Mouse (Mus musculus) neural tube, embryonic 13.5 days (tissue): ENCODE measurements around the gene Ccnd3. TPM values are rescaled to one million over a fixed set of nuclear protein-coding genes. Genes with fewer than 3 reads are reported as not detected.

ENCODE experiments used
- ATAC-seq: fragments of 200-750 bp; cut with Nextera tagmentation; 2 replicates; pipeline ENCODE4 v1.8.0; 2017; ENCODE audit warnings: low read depth, mild to moderate bottlenecking, moderate TSS enrichment, moderate library complexity
- H3K27ac ChIP-seq: fragments of 300-500 bp; sonication (generic); replicated peaks from 2 replicates; pipeline ENCODE4 v1.5.1; 2015; ENCODE audit warnings: moderate library complexity, mild to moderate bottlenecking, inconsistent platforms
- H3K27me3 ChIP-seq: fragments of 300-500 bp; sonication (generic); 2 replicates; pipeline ENCODE4 v1.6.1; 2015; ENCODE audit warnings: mild to moderate bottlenecking, inconsistent platforms
- H3K36me3 ChIP-seq: fragments of 300-500 bp; sonication (generic); 2 replicates; pipeline ENCODE4 v1.6.1; 2015; ENCODE audit warnings: mild to moderate bottlenecking, inconsistent platforms
- H3K4me1 ChIP-seq: fragments of 300-500 bp; sonication (generic); replicated peaks from 2 replicates; pipeline ENCODE4 v1.6.1; 2015; ENCODE audit warnings: inconsistent platforms
- H3K4me2 ChIP-seq: fragments of 300-500 bp; sonication (generic); 2 replicates; pipeline ENCODE4 v1.6.1; 2015; ENCODE audit warnings: inconsistent platforms, mild to moderate bottlenecking, moderate library complexity
- H3K4me3 ChIP-seq: fragments of 300-500 bp; sonication (generic); 2 replicates; pipeline ENCODE4 v1.5.1; 2015; ENCODE audit warnings: mild to moderate bottlenecking, inconsistent platforms
- H3K9ac ChIP-seq: fragments of 300-500 bp; sonication (generic); 2 replicates; pipeline ENCODE4 v1.6.1; 2015; ENCODE audit warnings: moderate library complexity, mild to moderate bottlenecking, inconsistent platforms
- H3K9me3 ChIP-seq: fragments of 300-500 bp; sonication (generic); 2 replicates; pipeline ENCODE4 v1.6.1; 2016; ENCODE audit warnings: inconsistent platforms
- WGBS: fragments of 180-500 bp; shearing (Covaris S2); methylation state at CpG from one replicate; pipeline ENCODE4 v1.1.7; 2015; 5-methylcytosine and 5-hydroxymethylcytosine counted together
- polyA plus RNA-seq: library from polyadenylated mRNA; unstranded; fragments of >200 nt; fragmentation: Nextera tagmentation; extraction: Ambion mirVana; gene quantifications from 2 replicates; pipeline ENCODE4 v1.2.1, GENCODE M21; 2015

Ccnd3 gene
- polyA plus RNA-seq, 1 experiment from 2014 or later, result 78.5 TPM

GRCm38 (mm10) chr17:47521551-47522258 is 16.9 kb downstream of the Ccnd3 start:
- Histone ChIP-seq H3K36me3 (no peaks in the 10 kb centered on the region), H3K9me3 (no peaks in the 10 kb centered on the region), H3K27me3 (no peaks in the 10 kb centered on the region), H3K4me2 (peak overlapping the region; percentile 46), H3K27ac (peak overlapping the region; percentile 88), H3K9ac (peak overlapping the region; percentile 55), H3K4me3 (peak overlapping the region; percentile 15; the same call in 1 of the 2 replicates), H3K4me1 (peaks cover 25% of the 10 kb centered on the region)
- WGBS, result 3% methylated on average over 16 of the region's 17 CpGs
- peak; percentile 85 for ATAC-seq

- peak overlapping the region; percentile 88 for H3K27ac ChIP-seq
- no peak overlapping the region for H3K9ac ChIP-seq
- H3K4me2 ChIP-seq, result no peak overlapping the region
- no peak for ATAC-seq
- no peaks in the 10 kb centered on the region for H3K36me3 ChIP-seq
- H3K4me3 ChIP-seq, result no peak overlapping the region
- H3K27me3 ChIP-seq, result no peaks in the 10 kb centered on the region
- peaks cover 32% of the 10 kb centered on the region for H3K4me1 ChIP-seq
- H3K9me3 ChIP-seq, result no peaks in the 10 kb centered on the region
- 67% methylated on average over 4 of the region's 4 CpGs for WGBS
Measured at GRCm38 (mm10) chr17:47522536-47522935, 17.7 kb downstream of the Ccnd3 start.

GRCm38 (mm10) chr17:47523211-47523682 is 18.4 kb downstream of the Ccnd3 start:
- Histone ChIP-seq H3K27me3 (no peaks in the 10 kb centered on the region), H3K27ac (peak overlapping the region; percentile 88), H3K36me3 (no peaks in the 10 kb centered on the region), H3K9me3 (no peaks in the 10 kb centered on the region), H3K9ac (no peak overlapping the region; the same call in 1 of the 2 replicates), H3K4me2 (no peak overlapping the region), H3K4me1 (peaks cover 39% of the 10 kb centered on the region), H3K4me3 (no peak overlapping the region)
- WGBS, result 72% methylated on average over 18 of the region's 18 CpGs
- ATAC-seq, result no peak

GRCm38 (mm10) chr17:47524055-47524454 is 19.2 kb downstream of the Ccnd3 start:
- H3K4me2 ChIP-seq, result no peak overlapping the region
- no peak overlapping the region for H3K27ac ChIP-seq
- ATAC-seq, result no peak
- H3K4me1 ChIP-seq, result peaks cover 45% of the 10 kb centered on the region
- H3K9ac ChIP-seq, result no peak overlapping the region
- H3K9me3 ChIP-seq, result no peaks in the 10 kb centered on the region
- H3K4me3 ChIP-seq, result no peak overlapping the region
- H3K27me3 ChIP-seq, result no peaks in the 10 kb centered on the region
- H3K36me3 ChIP-seq, result no peaks in the 10 kb centered on the region
- 77% methylated on average over 8 of the region's 8 CpGs for WGBS

- Histone ChIP-seq H3K36me3 (no peaks in the 10 kb centered on the region), H3K9me3 (no peaks in the 10 kb centered on the region), H3K4me3 (no peak overlapping the region), H3K9ac (no peak overlapping the region), H3K27ac (no peak overlapping the region), H3K4me1 (peaks cover 46% of the 10 kb centered on the region), H3K27me3 (no peaks in the 10 kb centered on the region), H3K4me2 (no peak overlapping the region)
- ATAC-seq, result no peak
- 95% methylated on average over 6 of the region's 6 CpGs for WGBS
Measured at GRCm38 (mm10) chr17:47524991-47525390, 20.1 kb downstream of the Ccnd3 start.

- peak overlapping the region; percentile 67 for H3K27ac ChIP-seq
- no peak overlapping the region for H3K4me3 ChIP-seq
- H3K9ac ChIP-seq, result no peak overlapping the region
- WGBS, result 82% methylated on average over 17 of the region's 17 CpGs
- peaks cover 39% of the 10 kb centered on the region for H3K4me1 ChIP-seq
- no peaks in the 10 kb centered on the region for H3K9me3 ChIP-seq
- H3K4me2 ChIP-seq, result no peak overlapping the region
- no peaks in the 10 kb centered on the region for H3K36me3 ChIP-seq
- no peak for ATAC-seq
- H3K27me3 ChIP-seq, result no peaks in the 10 kb centered on the region
Measured at GRCm38 (mm10) chr17:47526856-47527520, 22.1 kb downstream of the Ccnd3 start.

DNA sequence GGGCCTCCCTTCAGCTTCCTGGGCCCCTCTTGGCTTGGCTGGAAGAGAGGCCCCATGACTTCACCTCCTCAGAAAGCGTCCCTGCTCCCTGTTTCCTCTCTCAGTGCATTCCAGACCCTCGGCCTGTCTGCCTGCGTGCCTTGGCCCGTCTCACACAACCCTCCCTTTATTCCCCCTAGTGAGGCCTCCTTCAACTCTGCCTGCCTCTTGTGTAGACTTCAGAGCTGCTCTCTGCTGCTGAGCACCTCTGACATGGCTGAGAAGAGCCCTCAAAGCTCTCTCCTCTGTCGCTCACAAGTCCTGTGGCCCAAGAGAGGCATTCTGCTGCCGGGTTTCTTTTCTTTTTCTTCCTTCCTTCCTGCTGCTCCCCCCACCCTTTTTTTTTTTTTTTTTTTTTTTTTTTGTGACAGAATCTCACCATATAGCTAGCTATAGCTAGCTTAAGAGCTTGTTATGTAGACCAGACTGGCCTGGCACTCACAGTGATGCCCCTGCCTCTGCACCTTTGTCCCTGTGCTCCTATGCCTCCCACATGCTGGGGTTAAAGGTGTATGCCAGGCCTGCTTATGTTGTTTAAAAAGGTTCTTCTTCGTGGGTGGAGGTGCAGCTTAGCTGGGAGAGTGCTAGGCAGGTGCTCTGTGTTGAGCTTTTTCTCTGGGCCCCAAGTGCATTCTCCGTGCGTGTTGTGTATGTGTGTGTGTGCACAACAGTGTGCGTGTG is 22.9 kb downstream of the Ccnd3 start:
- Histone ChIP-seq H3K9ac (0 out of 2 replicates have a peak overlapping the region, but pooled peaks have one; percentile 34), H3K4me3 (no peak overlapping the region), H3K4me1 (peaks cover 31% of the 10 kb centered on the region), H3K4me2 (no peak overlapping the region), H3K27me3 (no peaks in the 10 kb centered on the region), H3K9me3 (no peaks in the 10 kb centered on the region), H3K27ac (peak overlapping the region; percentile 67), H3K36me3 (no peaks in the 10 kb centered on the region)
- ATAC-seq, result peak; percentile 54; the same call in 1 of the 2 replicates
- 50% methylated on average over 10 of the region's 10 CpGs for WGBS

DNA sequence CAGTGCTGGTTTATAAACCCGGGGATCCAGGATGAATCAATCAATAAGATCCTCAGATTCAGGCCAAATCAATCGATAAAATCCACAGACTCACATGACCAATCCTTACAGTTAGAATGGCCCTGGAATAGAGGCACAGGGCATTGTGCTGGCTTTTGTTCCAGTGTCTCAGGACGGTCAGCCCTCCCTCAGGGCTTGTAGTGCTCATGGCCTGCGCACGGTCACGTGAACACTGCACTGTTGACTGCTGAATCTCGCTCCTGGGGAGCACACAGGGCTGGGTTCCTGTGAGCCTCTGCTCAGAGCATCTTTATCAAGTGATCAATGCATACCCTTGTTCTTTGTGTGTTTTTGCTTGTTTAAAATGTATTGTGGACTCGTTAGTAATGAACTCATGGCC is 24.1 kb downstream of the Ccnd3 start:
- Histone ChIP-seq H3K4me1 (peaks cover 23% of the 10 kb centered on the region), H3K9ac (no peak overlapping the region)
- WGBS, result 57% methylated on average over 8 of the region's 8 CpGs

DNA sequence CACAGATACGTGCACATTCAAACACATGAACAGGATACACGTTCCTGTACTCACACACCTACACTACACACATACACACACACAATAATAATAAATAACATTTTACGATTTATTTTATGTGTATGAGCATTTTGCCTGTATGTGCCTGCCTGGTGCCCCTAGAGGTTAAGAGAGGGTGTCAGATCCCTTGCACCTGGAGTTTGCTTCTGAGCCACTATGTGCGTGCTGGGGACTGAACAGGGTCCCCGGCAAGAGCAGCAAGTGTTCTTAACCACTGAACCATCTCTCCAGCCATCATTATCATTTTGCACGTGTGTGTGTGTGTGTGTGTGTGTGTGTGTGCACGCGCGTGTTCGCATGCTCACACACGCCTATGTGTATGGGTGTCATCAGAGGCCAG is 24.7 kb downstream of the Ccnd3 start:
- no peak for ATAC-seq
- no peak overlapping the region for H3K4me3 ChIP-seq
- no peaks in the 10 kb centered on the region for H3K9me3 ChIP-seq
- H3K27me3 ChIP-seq, result no peaks in the 10 kb centered on the region
- no peaks in the 10 kb centered on the region for H3K36me3 ChIP-seq
- no peak overlapping the region for H3K9ac ChIP-seq
- no peak overlapping the region for H3K4me2 ChIP-seq
- 92% methylated on average over 11 of the region's 11 CpGs for WGBS
- peaks cover 23% of the 10 kb centered on the region for H3K4me1 ChIP-seq
- no peak overlapping the region for H3K27ac ChIP-seq

More for the DNA sequence above, 24.1 kb downstream of the Ccnd3 start:
- Histone ChIP-seq H3K4me3 (no peak overlapping the region), H3K27ac (no peak overlapping the region), H3K4me2 (no peak overlapping the region), H3K9me3 (no peaks in the 10 kb centered on the region), H3K27me3 (no peaks in the 10 kb centered on the region), H3K36me3 (no peaks in the 10 kb centered on the region)
- ATAC-seq, result no peak

DNA sequence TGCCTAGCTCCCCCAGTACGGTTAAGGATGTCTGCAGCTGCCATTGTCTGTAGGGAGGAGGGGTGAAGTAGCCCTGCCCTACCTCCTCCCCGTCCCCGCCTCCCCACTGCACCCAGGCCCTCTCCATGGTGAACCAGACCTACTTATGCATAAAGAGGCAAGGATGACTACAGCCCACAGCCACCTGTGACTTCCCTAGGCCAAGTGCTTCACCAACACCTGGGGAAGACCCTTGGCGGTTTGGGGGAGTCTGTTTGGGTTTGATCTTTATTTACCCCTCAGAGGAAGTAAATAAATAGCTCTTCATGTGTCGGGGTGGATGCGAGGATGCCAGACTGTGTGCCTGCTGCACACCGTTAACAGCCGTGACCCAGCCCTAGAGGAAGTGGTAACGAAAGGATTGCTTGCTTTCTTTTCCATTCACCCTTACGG is 26.6 kb downstream of the Ccnd3 start:
- Histone ChIP-seq H3K27me3 (no peaks in the 10 kb centered on the region), H3K4me2 (no peak overlapping the region), H3K36me3 (no peaks in the 10 kb centered on the region), H3K4me1 (peaks cover 23% of the 10 kb centered on the region), H3K4me3 (no peak overlapping the region), H3K9ac (no peak overlapping the region), H3K9me3 (no peaks in the 10 kb centered on the region), H3K27ac (no peak overlapping the region)
- WGBS, result 42% methylated on average over 10 of the region's 10 CpGs
- no peak for ATAC-seq

DNA sequence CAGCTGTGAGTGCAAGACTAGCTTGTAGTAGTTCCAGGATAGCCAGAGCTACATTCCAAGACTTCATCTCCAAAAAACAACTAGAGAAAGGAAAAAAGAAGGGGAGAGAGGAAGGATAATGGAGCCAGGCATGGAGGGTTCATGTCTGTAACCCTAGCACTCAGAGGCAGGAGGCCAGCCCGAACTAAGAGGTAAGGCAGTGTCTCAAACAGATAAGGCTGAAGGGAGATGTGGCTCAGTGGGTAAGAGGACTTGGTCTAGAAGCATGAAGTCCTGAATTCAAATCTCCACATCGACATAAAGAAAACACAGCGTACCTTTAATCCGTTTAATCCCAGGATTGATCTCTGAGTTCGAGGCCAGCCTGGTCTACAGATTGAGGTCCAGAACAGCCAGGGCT is 27.5 kb downstream of the Ccnd3 start:
- Histone ChIP-seq H3K27me3 (no peaks in the 10 kb centered on the region), H3K4me3 (no peak overlapping the region), H3K9ac (no peak overlapping the region), H3K4me1 (peaks cover 17% of the 10 kb centered on the region), H3K27ac (no peak overlapping the region), H3K9me3 (no peaks in the 10 kb centered on the region), H3K36me3 (no peaks in the 10 kb centered on the region), H3K4me2 (no peak overlapping the region)
- ATAC-seq, result no peak
- WGBS, result 93% methylated on average over 5 of the region's 5 CpGs

DNA sequence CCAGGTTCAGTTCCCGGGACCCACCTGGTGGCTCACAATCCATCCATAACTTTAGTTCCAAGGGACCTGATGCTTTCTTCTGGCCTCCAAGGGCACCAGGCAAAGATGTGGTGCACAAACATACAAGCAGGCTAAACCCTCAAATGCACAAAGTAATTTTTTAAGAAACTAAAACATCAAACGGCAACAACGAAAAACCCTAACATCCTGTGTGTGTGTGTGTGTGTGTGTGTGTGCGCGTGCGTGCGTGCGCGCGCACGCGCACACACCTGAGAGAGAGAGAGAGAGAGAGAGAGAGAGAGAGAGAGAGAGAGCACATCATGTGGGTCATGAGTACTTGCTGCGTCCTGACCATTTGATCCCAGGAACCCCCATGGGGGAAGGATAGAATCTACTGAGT is 28.8 kb downstream of the Ccnd3 start:
- ATAC-seq, result no peak
- no peak overlapping the region for H3K27ac ChIP-seq
- no peak overlapping the region for H3K4me3 ChIP-seq
- no peaks in the 10 kb centered on the region for H3K27me3 ChIP-seq
- H3K9me3 ChIP-seq, result no peaks in the 10 kb centered on the region
- WGBS, result 95% methylated on average over 13 of the region's 13 CpGs
- H3K4me2 ChIP-seq, result no peak overlapping the region
- 0 out of 2 replicates have a peak, but pooled peaks cover 5% of the 10 kb centered on the region for H3K4me1 ChIP-seq
- H3K36me3 ChIP-seq, result no peaks in the 10 kb centered on the region
- no peak overlapping the region for H3K9ac ChIP-seq
